Mouse (Mus musculus) neural tube, embryonic 15.5 days (tissue): ENCODE measurements around the gene Tmprss4. TPM values are rescaled to one million over a fixed set of nuclear protein-coding genes. Genes with fewer than 3 reads are reported as not detected.

Experiments
- ATAC-seq: fragments of 200-750 bp; cut with Nextera tagmentation; 2 replicates; pipeline ENCODE4 v1.8.0; 2017; ENCODE audit warnings: mild to moderate bottlenecking, moderate TSS enrichment, moderate library complexity; ENCODE audit not compliant: low FRiP score
- H3K27ac ChIP-seq: fragments of 300-500 bp; sonication (generic); replicated peaks from 2 replicates; pipeline ENCODE4 v1.5.1; 2015; ENCODE audit warnings: mild to moderate bottlenecking, inconsistent platforms
- H3K27me3 ChIP-seq: fragments of 300-500 bp; sonication (generic); replicated peaks from 2 replicates; pipeline ENCODE4 v1.6.1; 2015; ENCODE audit warnings: inconsistent platforms
- H3K36me3 ChIP-seq: fragments of 300-500 bp; sonication (generic); 2 replicates; pipeline ENCODE4 v1.6.1; 2015; ENCODE audit warnings: inconsistent platforms
- H3K4me1 ChIP-seq: fragments of 300-500 bp; sonication (generic); 2 replicates; pipeline ENCODE4 v1.6.1; 2015; ENCODE audit warnings: inconsistent platforms
- H3K4me2 ChIP-seq: fragments of 300-500 bp; sonication (generic); 2 replicates; pipeline ENCODE4 v1.6.1; 2015; ENCODE audit warnings: inconsistent platforms, mild to moderate bottlenecking, moderate library complexity
- H3K4me3 ChIP-seq: fragments of 300-500 bp; sonication (generic); replicated peaks from 2 replicates; pipeline ENCODE4 v1.5.1; 2015; ENCODE audit warnings: mild to moderate bottlenecking, inconsistent platforms
- H3K9ac ChIP-seq: fragments of 300-500 bp; sonication (generic); replicated peaks from 2 replicates; pipeline ENCODE4 v1.6.1; 2015; ENCODE audit warnings: mild to moderate bottlenecking, inconsistent platforms
- H3K9me3 ChIP-seq: fragments of 300-500 bp; sonication (generic); replicated peaks from 2 replicates; pipeline ENCODE4 v1.6.1; 2016; ENCODE audit warnings: inconsistent platforms
- WGBS: fragments of 180-500 bp; shearing (Covaris S2); methylation state at CpG from one replicate; pipeline ENCODE4 v1.1.7; 2015; ENCODE audit warnings: mixed read lengths; 5-methylcytosine and 5-hydroxymethylcytosine counted together
- polyA plus RNA-seq: library from polyadenylated mRNA; unstranded; fragments of >200 nt; fragmentation: Nextera tagmentation; extraction: Ambion mirVana; gene quantifications from 2 replicates; pipeline ENCODE4 v1.2.1, GENCODE M21; 2015

Gene Tmprss4
- 2.7 TPM in 1 of 2 replicates, not detected in the other for polyA plus RNA-seq

DNA sequence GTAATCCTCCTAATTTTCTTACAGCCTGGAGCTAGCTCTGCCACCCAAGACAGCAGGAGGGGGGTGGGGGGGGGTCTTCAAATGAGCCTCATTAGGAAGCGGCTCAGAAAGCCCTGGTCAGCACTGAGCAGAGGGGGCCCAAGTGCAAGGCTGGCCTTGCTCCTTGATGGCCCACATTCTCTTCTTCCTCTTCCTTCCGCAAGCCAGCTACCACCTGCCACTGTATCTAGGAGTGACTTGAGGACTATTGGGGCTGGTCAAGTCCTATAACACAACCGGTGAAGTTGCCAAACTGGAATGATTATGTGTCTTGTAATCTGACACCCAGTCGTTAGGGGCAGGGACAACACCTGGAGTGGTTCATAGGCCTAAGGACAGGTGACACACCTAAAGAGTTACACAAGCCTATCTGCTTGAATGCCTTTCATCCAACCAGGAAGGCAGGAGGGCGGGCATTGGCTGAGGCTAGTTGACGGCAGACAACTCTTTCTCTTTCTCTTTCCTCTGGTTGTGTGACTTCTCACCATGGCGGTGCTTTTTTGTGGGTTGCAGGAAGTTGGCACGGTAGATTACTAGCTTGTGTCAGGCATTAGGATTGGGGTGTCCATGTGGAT, at the start of gene Tmprss4:
TSS of gene Tmprss4 (minus strand) at position 296 of the 614 bp plus-strand sequence.
- WGBS = 79% methylated on average over 8 of the region's 8 CpGs
- no peak within 1 kb of the TSS for H3K27ac ChIP-seq
- H3K4me3 ChIP-seq = no peak within 1 kb of the TSS
- H3K36me3 ChIP-seq = no peaks in the 10 kb centered on the region
- H3K9me3 ChIP-seq = no peaks in the 10 kb centered on the region
- no peak for ATAC-seq
- H3K27me3 ChIP-seq = no peaks in the 10 kb centered on the region
- H3K4me2 ChIP-seq = no peak within 1 kb of the TSS
- no peak within 1 kb of the TSS for H3K9ac ChIP-seq
- H3K4me1 ChIP-seq = no peaks in the 10 kb centered on the region

DNA sequence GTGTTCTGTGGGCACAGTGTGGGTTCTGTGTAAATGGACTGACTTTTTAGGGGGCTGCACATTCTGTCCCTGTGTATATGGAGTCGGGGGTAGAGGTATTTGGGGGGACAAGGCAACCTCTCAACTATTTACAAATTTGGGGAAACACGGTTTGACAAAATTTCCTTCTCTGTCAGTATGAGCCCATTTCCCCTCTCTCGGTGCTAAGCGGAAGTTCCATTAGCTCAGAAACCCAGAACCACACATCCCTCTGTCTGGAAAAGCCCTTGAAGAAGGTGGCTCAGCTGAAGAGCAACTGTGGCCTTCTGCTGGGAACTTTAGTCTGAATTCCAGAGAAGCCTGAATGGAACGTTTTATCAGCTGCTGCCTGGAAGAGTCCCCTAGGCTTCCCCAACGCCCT, 48.5 kb upstream of the Tmprss4 start:
- H3K4me3 ChIP-seq = no peak overlapping the region
- no peaks in the 10 kb centered on the region for H3K36me3 ChIP-seq
- H3K4me2 ChIP-seq = no peak overlapping the region
- 79% methylated on average over 6 of the region's 6 CpGs for WGBS
- no peaks in the 10 kb centered on the region for H3K4me1 ChIP-seq
- H3K9ac ChIP-seq = no peak overlapping the region
- no peaks in the 10 kb centered on the region for H3K27me3 ChIP-seq
- no peaks in the 10 kb centered on the region for H3K9me3 ChIP-seq
- no peak for ATAC-seq
- no peak overlapping the region for H3K27ac ChIP-seq

DNA sequence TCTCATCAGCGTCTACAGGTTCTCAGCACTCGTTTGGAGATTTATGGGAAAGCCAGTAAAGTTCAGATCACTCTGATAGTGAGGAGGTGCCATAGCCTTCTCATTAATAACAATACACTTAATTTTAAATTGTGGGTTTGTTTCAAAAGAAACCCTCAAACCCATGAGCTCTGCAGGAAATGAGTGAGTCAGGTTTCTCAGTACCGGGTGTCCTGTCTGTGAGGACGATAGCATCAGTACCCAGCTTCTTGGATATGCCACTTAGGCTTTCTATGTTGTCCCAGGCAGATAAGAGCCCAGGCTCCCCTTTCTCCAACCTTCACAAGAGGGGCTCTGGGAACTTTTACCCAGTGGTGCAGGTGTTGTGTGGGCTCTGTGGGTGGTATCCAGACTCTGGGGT, 48.1 kb upstream of the Tmprss4 start:
- WGBS = 64% methylated on average over 4 of the region's 4 CpGs
- Histone ChIP-seq H3K27me3 (no peaks in the 10 kb centered on the region), H3K27ac (no peak overlapping the region), H3K9me3 (no peaks in the 10 kb centered on the region), H3K36me3 (no peaks in the 10 kb centered on the region), H3K4me2 (no peak overlapping the region), H3K4me1 (no peaks in the 10 kb centered on the region), H3K9ac (no peak overlapping the region), H3K4me3 (no peak overlapping the region)
- no peak for ATAC-seq

GRCm38 (mm10) chr9:45251281-45251680, 47.4 kb upstream of the Tmprss4 start:
- no peak overlapping the region for H3K27ac ChIP-seq
- no peaks in the 10 kb centered on the region for H3K27me3 ChIP-seq
- H3K4me1 ChIP-seq = no peaks in the 10 kb centered on the region
- no peak for ATAC-seq
- no peak overlapping the region for H3K4me2 ChIP-seq
- H3K4me3 ChIP-seq = no peak overlapping the region
- no peak overlapping the region for H3K9ac ChIP-seq
- WGBS = 83% methylated on average over 3 of the region's 3 CpGs
- H3K9me3 ChIP-seq = no peaks in the 10 kb centered on the region
- no peaks in the 10 kb centered on the region for H3K36me3 ChIP-seq

DNA sequence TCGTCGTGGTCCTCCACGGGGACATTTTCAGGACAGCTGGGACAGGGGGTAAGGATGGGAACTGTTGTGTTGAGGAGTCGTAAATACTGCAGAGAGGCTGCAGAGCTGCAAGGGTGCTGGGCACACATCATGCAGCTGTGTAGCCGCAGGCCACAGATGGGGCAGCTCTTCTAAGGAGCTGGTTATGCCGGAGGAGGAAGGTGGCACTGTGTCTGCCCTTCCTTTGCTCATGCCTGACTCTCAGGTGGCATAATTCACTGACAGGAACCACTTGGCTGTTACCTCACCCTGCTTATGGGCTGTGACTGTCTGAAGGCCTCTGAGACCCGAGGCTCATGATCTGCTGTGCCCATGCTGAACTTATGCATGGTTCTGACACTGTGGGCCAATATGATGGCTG, 46.4 kb upstream of the Tmprss4 start:
- no peaks in the 10 kb centered on the region for H3K4me1 ChIP-seq
- 81% methylated on average over 7 of the region's 7 CpGs for WGBS
- no peak overlapping the region for H3K9ac ChIP-seq
- H3K4me2 ChIP-seq = no peak overlapping the region
- no peaks in the 10 kb centered on the region for H3K9me3 ChIP-seq
- H3K36me3 ChIP-seq = no peaks in the 10 kb centered on the region
- no peaks in the 10 kb centered on the region for H3K27me3 ChIP-seq
- ATAC-seq = no peak
- H3K4me3 ChIP-seq = no peak overlapping the region
- H3K27ac ChIP-seq = no peak overlapping the region

- no peaks in the 10 kb centered on the region for H3K9me3 ChIP-seq
- no peak overlapping the region for H3K4me2 ChIP-seq
- no peaks in the 10 kb centered on the region for H3K36me3 ChIP-seq
- H3K4me3 ChIP-seq = no peak overlapping the region
- no peaks in the 10 kb centered on the region for H3K4me1 ChIP-seq
- ATAC-seq = no peak
- 70% methylated on average over 2 of the region's 2 CpGs for WGBS
- H3K27ac ChIP-seq = no peak overlapping the region
- no peak overlapping the region for H3K9ac ChIP-seq
- no peaks in the 10 kb centered on the region for H3K27me3 ChIP-seq
Measured at GRCm38 (mm10) chr9:45247536-45247935, 43.6 kb upstream of the Tmprss4 start.

DNA sequence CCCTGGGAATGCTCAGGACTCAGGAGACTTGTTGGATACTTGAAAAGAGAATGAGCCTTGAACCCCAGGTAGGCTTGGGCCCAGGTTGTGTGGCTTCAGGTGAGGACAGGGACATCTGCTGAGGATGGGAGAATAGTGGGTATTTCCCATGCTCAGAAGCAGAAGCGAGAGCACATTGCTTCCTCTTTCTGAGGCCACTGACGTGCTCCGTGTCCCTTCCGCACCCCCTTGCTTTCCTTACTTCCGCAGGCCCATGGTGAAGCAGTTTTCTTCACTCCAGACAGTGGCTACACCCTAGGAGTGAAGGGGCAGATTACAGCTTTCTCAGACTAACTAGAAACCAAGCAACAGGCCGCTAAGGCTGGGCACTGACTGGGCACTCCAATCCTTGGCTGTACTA, 42.2 kb upstream of the Tmprss4 start:
- no peaks in the 10 kb centered on the region for H3K9me3 ChIP-seq
- ATAC-seq = no peak
- no peak overlapping the region for H3K4me3 ChIP-seq
- H3K9ac ChIP-seq = no peak overlapping the region
- no peaks in the 10 kb centered on the region for H3K27me3 ChIP-seq
- H3K36me3 ChIP-seq = no peaks in the 10 kb centered on the region
- H3K27ac ChIP-seq = no peak overlapping the region
- 88% methylated on average over 6 of the region's 6 CpGs for WGBS
- H3K4me1 ChIP-seq = no peaks in the 10 kb centered on the region
- no peak overlapping the region for H3K4me2 ChIP-seq

- no peaks in the 10 kb centered on the region for H3K27me3 ChIP-seq
- no peak for ATAC-seq
- no peak overlapping the region for H3K4me2 ChIP-seq
- no peak overlapping the region for H3K4me3 ChIP-seq
- H3K9ac ChIP-seq = no peak overlapping the region
- no peak overlapping the region for H3K27ac ChIP-seq
- no peaks in the 10 kb centered on the region for H3K9me3 ChIP-seq
- WGBS = 78% methylated on average over 1 of the region's 1 CpGs
- no peaks in the 10 kb centered on the region for H3K36me3 ChIP-seq
- H3K4me1 ChIP-seq = no peaks in the 10 kb centered on the region
Measured at GRCm38 (mm10) chr9:45245432-45245831, 41.5 kb upstream of the Tmprss4 start.

GRCm38 (mm10) chr9:45241397-45241796, 37.5 kb upstream of the Tmprss4 start:
- 80% methylated on average over 5 of the region's 5 CpGs for WGBS
- no peak overlapping the region for H3K4me2 ChIP-seq
- no peak overlapping the region for H3K27ac ChIP-seq
- no peaks in the 10 kb centered on the region for H3K4me1 ChIP-seq
- H3K36me3 ChIP-seq = no peaks in the 10 kb centered on the region
- no peaks in the 10 kb centered on the region for H3K9me3 ChIP-seq
- no peak overlapping the region for H3K4me3 ChIP-seq
- no peaks in the 10 kb centered on the region for H3K27me3 ChIP-seq
- H3K9ac ChIP-seq = no peak overlapping the region
- ATAC-seq = no peak

- no peaks in the 10 kb centered on the region for H3K36me3 ChIP-seq
- H3K4me2 ChIP-seq = no peak overlapping the region
- ATAC-seq = no peak
- H3K27me3 ChIP-seq = no peaks in the 10 kb centered on the region
- no peaks in the 10 kb centered on the region for H3K9me3 ChIP-seq
- no peak overlapping the region for H3K27ac ChIP-seq
- H3K4me1 ChIP-seq = no peaks in the 10 kb centered on the region
- no peak overlapping the region for H3K4me3 ChIP-seq
- 46% methylated on average over 7 of the region's 7 CpGs for WGBS
- H3K9ac ChIP-seq = no peak overlapping the region
Measured at GRCm38 (mm10) chr9:45236744-45237143, 32.9 kb upstream of the Tmprss4 start.

GRCm38 (mm10) chr9:45235668-45236227, 31.9 kb upstream of the Tmprss4 start:
- Histone ChIP-seq H3K4me3 (no peak overlapping the region), H3K9me3 (no peaks in the 10 kb centered on the region), H3K9ac (no peak overlapping the region), H3K36me3 (no peaks in the 10 kb centered on the region), H3K27ac (no peak overlapping the region), H3K4me2 (no peak overlapping the region), H3K4me1 (no peaks in the 10 kb centered on the region), H3K27me3 (no peaks in the 10 kb centered on the region)
- 84% methylated on average over 6 of the region's 6 CpGs for whole genome bisulfite sequencing
- no peak for ATAC-seq

GRCm38 (mm10) chr9:45229359-45229758, 25.5 kb upstream of the Tmprss4 start:
- Histone ChIP-seq H3K36me3 (no peaks in the 10 kb centered on the region), H3K9ac (no peak overlapping the region), H3K4me3 (no peak overlapping the region), H3K9me3 (no peaks in the 10 kb centered on the region), H3K4me2 (no peak overlapping the region), H3K4me1 (no peaks in the 10 kb centered on the region), H3K27ac (no peak overlapping the region), H3K27me3 (no peaks in the 10 kb centered on the region)
- WGBS = 90% methylated on average over 8 of the region's 8 CpGs
- no peak for ATAC-seq
